Mouse (Mus musculus) kidney, postnatal 4 days (tissue): ENCODE measurements around the gene Nusap1.
A peak's percentile ranks its signal among the peaks of the same experiment; 100 is the strongest.
"Not testable (repeated sequence)": the region's sequence is repeated elsewhere in the genome, so short reads cannot be mapped to it uniquely, and the experiment has no call there.

Experiments
- DNase-seq, 2 experiments: peaks; one replicate each; pipeline ENCODE4 v3.0.0; 2021; ENCODE audit warnings: mixed read lengths in 2 of 2

Gene Nusap1

DNA sequence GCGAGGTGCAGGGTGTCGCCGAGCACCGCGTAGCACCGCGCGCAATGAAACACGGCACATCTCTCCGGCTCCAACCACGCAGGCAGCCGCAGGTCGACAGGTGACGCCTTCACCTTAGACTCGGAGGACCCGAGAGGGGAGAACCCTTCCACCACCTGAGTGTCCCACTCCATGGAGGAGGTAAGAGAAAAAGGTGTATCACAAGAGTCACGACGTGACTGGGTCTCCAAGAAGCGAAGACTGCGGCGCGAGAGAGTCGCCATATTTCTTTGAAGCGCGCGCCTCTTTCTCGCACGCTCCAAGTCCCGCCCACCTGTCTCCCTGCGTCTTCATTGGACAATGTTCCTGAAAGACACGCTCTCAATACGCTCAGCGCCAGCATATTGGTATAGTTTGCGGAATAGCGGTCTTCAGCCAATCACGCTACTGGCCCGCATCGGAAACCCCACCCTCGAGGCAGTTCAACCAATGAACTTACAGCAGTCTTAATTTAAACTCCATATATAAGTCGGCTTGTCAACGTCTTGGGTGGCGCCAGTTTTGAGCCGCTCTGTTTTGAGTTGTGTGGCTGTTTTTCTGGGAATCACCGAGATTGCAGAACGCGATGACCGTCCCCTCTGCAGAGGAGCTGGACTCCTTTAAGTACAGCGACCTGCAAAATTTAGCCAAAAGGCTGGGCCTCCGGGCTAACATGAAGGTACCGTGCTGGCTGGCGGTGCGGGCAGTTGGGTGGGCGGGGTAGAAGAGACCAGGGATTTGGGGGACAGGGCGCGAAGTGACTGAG lies at the start of gene Nusap1, which contains the start of gene Oip5:
TSS of gene Nusap1 (plus strand) at position 100 of the 784 bp plus-strand sequence.
TSS of gene Oip5 (minus strand) at position 271 of the 784 bp plus-strand sequence.
- DNase-seq: peak; percentile 95 to 96

DNA sequence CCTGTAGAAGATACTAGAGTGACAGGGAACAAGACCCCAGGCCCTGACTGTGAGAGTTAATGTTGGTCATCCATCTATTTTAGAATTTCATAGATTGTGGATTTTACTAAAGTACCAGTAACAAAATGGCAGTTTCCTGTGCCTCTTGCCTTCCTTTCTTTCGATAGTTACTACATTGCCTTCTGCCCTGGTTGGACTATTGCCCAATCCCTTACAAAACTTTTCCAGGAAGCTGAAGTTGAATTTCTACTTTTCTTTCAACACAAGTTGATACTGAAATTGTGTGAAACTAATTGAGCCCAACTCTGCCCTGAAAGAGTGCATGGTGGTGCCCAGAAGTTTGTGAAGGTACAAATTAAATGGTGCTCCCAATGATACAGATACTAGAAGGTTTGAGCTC lies 45.6 kb upstream of the Nusap1 start:
- DNase-seq: no peak

DNA sequence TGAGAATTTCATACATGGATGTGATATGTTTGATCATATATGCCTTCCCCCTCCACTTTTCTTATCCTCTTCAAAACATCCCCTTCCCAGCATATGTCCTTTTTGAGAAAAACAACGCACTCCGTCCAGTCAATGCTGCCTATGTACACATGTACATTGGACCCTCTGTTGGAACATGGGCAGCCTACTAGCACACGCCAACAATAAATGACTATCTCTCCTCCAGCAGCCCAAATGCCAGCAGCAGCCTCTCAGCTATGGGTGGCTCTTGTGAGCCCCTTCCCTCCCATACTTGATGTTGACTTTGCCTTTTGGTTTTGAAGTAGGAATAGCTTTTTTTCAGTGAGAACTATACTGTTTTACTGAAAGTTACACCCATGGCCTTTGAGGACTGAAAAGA lies 36.5 kb upstream of the Nusap1 start:
- no peak for DNase-seq

DNA sequence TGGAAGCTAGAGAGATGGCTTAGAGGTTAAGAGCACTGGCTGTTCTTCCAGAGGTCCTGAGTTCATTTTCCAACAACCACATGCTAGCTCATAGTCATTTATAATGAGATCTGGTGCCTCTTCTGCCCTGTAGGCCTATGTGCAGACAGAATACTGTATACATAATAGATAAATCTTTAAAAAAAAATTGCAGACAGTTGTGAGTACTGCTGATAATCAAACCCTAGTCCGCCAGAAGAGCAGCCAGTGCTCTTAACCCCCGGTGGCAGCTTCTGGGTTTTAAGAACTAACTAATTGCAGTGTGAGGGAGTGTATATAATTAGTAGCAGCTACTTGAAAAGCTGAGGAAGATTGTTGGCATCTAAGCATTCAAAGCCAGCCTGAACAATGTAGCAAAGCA lies 34.7 kb upstream of the Nusap1 start:
- DNase-seq: no peak

DNA sequence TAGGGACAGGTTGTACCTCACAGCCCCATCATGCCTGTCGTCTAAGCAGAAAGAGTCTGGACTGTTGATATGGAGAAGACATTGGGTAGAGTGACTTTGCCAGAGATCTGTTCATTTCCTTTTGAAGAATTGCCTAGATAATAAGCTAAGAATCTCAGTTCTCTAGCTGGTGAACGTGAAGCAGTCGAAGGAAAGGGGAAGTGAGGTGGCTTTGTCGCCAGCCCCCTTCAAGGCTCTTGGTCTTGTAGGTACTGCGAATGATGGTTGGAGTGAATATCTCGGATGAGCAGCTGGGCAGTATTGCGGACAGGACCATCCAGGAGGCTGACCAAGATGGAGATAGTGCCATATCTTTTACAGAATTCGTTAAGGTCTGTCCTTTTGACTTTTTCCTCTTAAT lies 33.8 kb upstream of the Nusap1 start:
- DNase-seq: no peak

DNA sequence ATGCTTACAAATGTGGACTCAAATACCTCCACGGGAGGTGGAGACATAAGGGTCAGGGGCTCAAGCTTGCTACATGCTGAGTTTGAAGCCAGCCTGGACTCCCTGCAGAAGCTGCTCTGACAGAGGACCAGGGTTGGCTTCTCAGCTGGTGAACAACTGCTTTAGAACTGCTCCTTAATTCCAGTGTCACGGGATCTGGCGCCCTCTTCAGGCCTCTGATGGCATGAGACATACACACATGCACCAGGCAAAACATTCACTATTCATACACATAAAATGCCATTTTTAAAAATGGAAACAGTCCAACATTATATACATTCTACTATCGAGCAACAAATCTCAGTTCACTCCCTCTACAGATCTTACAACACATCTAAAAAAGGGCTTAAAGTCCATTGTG lies 30.7 kb upstream of the Nusap1 start:
- peak; percentile 80 to 82 for DNase-seq

DNA sequence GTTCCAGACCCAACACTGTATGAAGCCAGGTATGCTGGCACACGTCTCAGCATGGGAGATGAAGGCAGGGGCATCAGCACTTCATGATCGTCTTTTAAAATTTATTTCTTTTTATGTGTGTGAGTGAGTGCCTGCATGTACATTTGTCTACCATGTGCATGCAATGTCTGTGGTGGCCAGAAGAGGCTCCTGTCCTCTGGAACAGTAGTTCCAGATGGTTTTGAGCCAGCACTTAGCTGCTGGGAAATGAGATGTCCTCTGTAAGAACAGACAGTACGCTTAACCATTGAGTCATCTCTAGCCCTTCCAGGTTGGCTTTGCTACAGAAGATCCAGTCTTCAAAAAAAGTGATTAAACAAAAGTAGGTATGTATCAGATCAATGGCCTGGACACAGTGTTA lies 26.9 kb upstream of the Nusap1 start:
- peak; percentile 14 to 28 for DNase-seq

DNA sequence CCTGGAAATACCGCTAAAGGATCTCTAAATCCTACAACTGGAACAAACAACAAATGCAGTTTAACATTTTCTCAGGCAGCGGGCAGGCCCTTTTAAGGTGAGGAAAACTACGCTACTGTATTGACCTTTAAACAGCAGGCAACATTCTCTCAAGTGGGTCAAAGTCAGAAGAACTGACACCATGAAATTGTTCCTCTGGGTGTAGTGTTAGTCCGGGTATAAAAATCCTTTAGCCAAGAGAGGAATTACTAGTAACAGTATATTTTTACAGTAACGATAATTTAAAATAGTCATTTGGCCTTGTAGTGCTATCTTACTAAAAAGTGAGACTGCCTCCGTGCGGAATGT lies 24.4 kb upstream of the Nusap1 start:
- peak in 1 of 2 experiments; percentile 18 for DNase-seq

DNA sequence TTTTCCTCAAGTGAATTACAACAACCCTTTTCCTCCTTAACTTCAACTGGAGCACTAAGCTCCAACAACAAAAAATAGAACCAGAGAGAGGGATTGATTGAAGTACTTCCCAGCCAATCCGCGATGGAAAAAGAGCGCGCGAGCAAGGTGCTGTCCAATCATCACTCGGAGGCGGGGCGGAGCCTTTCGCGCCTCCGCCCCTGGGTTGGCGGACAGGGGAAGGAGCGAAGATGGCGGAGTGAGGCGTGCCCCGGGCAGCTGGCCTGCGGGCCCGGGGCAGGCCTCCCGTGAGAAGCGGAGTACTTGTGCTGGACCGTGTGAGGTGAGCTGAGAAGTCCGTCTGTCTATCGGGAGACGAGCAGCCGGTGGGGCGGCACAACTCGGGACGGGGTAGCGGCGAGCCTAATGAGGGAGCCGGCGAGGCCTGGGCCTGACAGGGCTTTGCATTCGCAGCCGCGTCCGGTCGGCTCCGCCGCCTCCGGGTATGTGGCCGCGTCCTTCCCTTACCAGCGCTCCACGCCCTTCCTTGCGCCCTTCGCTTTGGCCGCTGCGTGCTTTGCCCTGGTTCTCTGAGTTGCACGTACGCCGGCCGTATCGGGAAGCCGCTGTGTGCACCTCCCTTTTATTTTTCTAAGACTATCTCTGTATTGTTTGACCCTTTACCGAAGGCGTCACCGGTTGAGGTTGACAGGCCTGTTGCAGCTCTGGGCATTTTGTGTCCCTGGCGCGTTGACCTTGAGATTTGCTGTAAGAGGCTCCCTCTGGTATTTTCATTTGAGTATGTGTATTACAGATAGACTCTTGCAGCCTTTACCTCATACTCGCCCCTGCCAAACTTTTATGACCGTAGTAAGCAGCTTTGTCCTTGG lies 23.8 kb upstream of the Nusap1 start:
- DNase-seq: peak; percentile 98 to 99

DNA sequence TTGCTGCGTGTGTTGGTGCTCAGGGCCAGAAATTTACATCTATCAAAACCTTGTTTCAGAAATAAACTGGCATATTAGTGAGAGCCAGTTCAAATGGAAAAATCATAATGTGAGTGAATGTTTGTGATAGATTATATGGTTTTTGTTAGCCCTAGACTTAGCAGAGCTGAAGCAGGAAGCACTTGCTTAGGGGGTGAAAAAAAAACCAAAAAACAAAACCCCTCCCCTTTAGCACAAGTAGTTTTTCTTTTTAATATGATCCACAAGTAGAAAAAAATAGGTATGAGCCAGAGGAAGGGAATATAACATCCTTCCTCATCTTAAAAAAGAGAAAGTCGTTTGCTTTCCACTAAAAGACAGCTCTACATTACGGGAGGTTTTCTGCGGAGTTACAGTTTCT lies 22.8 kb upstream of the Nusap1 start:
- no peak for DNase-seq

DNA sequence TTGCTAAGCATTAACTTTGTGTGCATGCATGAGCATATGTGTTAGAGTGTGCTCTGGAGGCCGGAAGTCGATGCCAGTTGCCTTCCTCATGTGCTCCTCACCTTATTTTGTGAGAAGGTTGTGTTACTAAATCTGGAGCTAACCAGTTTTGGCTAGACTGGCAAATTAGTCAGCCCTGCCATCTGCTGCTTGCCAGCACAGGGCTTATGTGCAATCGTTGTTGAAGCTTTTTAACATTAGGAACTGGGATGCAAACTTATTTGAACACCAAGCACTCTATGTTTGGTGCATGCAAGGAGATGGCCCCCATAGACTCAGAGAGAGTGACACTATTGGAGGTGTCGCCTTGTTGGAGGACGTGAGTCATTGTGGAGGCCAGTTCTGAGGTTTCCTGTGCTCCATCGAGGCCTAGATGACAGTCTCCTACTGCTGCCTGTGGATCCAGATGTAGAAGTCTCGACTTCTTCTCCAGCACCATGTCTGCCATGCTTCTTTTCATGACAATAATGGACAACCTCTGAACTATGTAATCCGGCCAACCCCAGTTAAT lies 21.2 kb upstream of the Nusap1 start:
- no peak for DNase-seq

DNA sequence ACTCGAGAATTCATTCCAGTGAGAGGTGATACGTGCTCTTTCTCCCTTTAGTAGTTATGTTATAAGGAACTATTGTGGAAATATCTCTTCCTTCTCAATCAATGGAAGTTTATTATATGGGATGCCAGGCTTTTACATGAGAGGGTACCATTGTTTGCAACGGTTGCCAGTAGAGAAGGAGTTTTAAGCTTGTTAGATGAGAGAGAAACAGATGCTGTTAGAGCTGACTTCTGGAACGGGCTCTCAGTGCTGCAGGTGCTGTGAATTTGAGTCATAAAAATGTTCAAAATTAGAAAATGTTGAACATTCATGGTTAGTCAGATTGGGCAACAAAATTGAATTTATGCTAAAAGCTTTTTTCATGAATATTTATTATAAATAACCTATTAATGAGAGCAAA lies 17.1 kb upstream of the Nusap1 start:
- no peak for DNase-seq

DNA sequence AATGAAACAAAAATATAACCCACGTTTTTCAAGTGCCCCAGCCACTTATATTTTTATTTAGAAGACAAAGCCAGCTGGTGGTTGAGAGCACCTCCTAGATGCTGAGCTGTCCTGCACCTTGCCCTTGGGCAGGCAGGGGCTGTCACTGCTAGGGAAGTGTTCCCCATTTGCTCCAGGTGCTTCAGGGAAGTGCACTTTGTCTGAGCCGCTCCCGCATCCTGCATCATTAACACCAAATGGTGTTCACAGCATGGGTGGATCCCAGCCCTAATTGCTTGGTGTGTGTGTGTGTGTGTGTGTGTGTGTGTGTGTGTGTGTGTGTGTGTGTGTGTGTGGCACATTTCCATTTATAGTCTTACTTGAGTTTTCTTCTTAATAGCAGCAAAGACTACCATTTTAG lies 16.5 kb upstream of the Nusap1 start:
- DNase-seq: not testable (repeated sequence)

DNA sequence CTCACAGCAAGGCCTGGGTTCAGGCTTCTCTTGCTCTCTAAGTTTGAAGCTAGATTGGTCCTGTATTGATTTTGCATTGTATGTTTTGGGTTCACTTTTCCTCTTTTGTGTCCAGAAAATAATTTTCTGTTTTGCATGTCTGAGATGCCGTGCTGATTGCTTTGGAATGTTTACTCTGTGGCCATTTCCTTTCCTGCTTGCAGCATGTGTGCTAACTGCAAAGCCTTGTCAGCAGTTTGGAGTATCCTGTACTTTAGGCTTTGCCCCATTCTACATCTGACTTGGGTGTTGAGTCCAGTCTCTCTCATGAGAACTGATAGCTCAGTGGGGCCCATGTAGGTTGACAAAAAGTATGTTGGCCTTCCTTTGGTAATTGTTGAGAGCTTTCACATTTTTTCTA lies 15.6 kb upstream of the Nusap1 start:
- no peak for DNase-seq

DNA sequence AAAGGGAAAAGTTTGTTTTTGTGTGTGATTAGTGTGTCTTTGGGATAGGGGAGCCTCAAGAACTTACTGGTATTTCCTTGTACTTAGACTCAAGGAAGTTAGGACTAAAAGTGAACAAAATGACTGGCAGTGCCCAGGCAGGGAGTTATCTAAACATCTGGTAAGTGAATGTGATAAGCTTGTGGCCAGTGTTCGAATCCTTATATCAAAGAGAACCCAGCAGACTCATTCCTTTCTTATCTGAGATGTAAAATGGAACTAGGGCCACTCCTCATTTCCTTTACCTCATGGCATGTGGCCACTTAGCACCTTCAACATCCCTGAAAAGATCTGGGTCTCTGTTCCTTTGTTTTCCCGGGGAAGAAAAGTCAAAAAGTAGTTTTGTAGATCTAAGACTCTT lies 14.2 kb upstream of the Nusap1 start:
- DNase-seq: no peak

DNA sequence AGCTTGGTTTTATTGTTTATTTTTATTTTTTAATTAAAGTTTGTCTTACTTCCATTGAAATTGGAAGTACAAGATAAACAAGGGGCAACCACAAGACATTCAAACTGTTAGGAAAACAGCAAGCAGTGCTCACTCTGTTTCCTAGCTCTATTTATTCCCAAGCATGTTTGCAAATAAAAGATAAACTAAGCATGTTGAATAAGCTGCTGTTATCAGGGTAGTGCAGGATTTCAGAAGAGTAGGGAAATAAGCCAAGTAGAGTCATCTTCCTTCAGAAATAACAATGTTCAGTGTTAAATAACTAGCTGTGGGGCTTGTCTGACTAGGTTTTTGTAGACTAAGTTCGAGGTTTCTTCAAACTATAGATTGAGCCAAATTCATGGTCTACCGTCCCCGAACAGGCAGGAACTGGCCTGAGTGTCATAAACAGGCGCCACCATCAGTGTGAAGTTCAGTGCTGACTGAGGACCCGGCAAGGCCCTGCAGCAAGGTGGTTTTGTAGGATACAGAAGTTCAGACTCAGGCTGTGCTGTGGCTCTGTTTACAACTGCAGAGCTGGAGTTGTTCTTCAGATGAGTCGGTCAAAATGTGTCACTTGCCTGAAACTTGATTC lies 12.6 kb upstream of the Nusap1 start:
- DNase-seq: no peak

DNA sequence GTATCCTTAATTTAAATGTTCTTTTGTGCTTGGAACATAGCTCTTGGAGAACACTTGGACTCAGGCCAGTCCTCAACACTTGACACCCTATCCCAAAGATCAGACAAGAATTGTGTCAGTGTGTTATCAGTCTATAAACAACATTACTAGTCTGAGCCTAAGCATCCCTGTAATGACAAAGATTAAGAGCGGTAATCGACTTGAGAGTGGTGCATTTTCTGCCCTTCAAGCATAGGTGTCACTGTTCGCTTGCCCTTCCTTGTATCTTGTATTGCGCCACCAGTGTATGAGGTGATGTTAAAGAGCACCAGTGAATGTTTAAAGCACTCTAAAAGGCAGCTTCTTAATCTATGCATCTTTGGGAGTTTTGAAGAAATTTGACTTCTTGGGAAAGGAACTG lies 11.1 kb upstream of the Nusap1 start:
- DNase-seq: no peak

DNA sequence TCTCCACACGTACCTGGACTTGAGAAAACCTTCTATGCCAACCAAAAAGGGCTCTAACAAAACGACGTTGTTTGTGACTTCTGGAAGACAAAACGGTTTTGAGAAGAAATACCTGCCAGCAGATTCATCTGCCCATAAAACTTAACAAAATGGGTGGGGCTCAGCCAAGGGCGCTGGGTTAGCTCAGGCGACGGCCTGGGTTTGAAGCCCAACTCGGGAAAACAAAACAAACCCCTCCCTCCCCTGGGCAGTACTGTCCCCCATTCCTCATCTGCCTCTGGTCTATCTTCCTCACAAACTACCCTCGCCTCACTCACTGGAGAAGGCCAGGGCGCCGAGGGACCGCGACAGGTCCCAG lies 278 bp upstream of the Nusap1 start:
- DNase-seq: no peak

DNA sequence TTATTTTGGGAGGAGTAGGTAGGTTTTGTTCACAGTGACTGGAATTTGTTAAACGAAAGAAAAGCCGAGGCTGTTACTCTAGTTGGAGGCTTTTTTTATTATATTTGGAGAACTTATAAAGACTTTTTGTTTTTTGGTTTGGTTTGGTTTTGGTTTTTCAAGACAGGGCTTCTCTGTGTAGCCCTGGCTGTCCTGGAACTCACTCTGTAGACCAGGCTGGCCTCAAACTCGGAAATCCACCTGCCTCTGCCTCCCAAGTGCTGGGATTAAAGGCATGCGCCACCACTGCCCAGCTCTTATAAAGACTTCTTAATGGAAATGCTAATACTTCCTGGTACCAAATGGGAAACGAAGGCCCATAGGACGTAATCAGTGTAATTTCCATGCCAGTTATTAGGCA lies 904 bp downstream of the Nusap1 start:
- DNase-seq: not testable (repeated sequence)

DNA sequence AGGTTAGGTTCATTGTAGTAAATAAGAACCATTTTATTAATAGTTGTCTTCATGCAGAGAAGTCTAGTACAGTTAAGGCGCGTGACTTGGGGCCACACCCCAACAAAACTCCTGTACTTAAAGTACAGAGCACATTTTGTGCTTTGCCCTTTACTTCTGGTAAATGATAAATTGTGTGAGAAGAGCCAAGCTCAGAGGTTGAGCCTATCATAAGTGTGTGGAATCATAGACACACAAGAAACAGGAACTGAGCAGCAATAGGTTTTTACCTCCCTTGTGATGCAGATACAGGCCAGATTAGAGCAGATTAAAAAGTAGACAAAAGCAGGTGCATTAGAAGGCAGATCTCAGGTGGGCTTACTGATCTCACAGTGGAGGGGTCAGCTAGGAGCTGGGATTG lies 3.2 kb downstream of the Nusap1 start:
- no peak for DNase-seq

DNA sequence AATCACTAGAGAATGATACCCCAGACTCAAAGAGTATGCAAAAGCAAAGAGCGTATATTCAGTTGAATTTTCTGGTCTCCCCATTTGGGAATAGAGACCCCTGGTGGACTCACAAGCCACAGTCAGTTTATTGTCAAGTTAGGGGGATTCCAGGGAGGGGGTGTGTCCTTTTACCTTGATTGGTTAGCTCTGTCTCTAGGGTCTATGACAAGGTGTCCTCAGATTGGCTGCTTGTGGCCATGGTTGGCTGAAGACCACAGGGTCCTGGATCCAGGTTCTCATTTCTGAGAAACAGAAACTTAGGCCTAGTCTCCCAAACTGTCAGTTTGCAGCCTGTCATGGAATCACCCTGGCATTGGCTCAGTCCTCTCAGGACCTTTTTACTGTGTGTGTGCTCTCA lies 18.7 kb downstream of the Nusap1 start:
- peak in 1 of 2 experiments; percentile 3 for DNase-seq

DNA sequence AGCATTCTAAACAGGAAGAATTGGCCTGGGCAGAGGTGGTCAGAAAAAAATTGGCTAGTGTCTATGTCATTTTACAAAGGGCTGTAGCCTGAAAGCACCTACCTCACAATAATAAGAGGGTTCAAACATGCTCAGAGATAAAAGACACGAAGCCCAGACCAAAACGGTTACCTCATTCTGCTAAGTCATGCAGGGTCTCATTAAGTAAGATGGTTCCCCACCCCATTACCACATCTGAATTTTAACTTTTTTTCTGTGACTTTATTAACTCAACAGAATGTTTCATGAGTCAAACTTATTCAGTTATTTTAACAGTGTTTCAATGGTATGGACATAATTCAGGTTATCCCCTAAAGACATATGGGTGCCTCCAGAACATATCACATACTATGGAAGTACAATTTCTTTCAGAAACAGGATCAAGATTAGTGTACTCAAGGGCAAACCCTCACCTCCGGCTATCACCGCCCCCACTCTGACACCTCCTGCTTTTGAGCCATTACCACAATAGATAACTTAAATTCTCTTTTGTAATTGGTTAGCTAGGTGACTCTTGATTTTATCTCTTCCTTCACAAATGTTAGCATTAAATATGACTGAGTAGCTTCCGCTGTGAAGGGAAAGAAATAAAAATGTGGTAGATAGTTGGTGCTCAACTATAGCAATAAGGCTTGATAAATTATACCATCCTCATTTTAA lies 23.3 kb downstream of the Nusap1 start:
- DNase-seq: no peak

DNA sequence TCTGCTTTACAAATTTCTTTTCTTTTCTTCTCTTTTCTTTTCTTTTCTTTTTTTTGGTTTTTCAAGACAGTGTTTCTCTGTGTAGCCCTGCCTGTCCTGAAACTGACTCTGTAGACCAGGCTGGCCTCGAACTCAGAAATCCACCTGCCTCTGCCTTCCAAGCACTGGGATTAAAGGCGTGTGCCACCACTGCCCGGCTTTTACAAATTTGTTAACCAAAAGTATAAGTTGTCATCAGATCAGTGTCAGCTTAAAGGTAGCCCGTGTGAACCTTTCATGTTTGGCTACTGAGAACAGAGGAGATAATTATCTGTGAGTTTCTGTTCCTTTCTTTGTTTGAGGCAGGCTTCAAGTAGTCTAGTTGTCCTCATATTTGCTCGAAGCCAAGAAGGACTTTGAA lies 26.2 kb downstream of the Nusap1 start:
- no peak for DNase-seq
